Mouse (Mus musculus) CD4-positive, CD25-positive, alpha-beta regulatory T cell, adult 4 months (primary cell): ENCODE data around the gene Nuak2. TPM values are rescaled to one million over a fixed set of nuclear protein-coding genes. Genes with fewer than 3 reads are reported as not detected.

ENCODE experiments used
- ATAC-seq: one replicate; pipeline ENCODE4 v1.8.0; 2017
- polyA plus RNA-seq, 2 experiments: library from polyadenylated mRNA; unstranded; fragments of 100-300 nt; shearing (Covaris generic); gene quantifications; one replicate each; pipeline ENCODE4 v1.2.1; 2017

Nuak2 gene
- polyA plus RNA-seq, 2 experiments from 2014 or later: 2.0 to 4.3 TPM

- no peak for ATAC-seq
Observed at GRCm38 (mm10) chr1:132298801-132299464, 17.0 kb upstream of the Nuak2 start.

GRCm38 (mm10) chr1:132299744-132300143, 16.2 kb upstream of the Nuak2 start:
- no peak for ATAC-seq

- ATAC-seq: no peak
Observed at GRCm38 (mm10) chr1:132301242-132301641, 14.7 kb upstream of the Nuak2 start.

- ATAC-seq: no peak
Observed at GRCm38 (mm10) chr1:132302341-132302866, 13.5 kb upstream of the Nuak2 start.

GRCm38 (mm10) chr1:132304618-132305214, 11.2 kb upstream of the Nuak2 start:
- ATAC-seq: no peak

GRCm38 (mm10) chr1:132306160-132306559, 9.8 kb upstream of the Nuak2 start:
- no peak for ATAC-seq

GRCm38 (mm10) chr1:132306808-132307207, 9.1 kb upstream of the Nuak2 start:
- ATAC-seq: no peak

- ATAC-seq: no peak
Observed at GRCm38 (mm10) chr1:132307962-132308361, 8.0 kb upstream of the Nuak2 start.

GRCm38 (mm10) chr1:132308674-132309073, 7.3 kb upstream of the Nuak2 start:
- no peak for ATAC-seq

GRCm38 (mm10) chr1:132310754-132311153, 5.2 kb upstream of the Nuak2 start:
- no peak for ATAC-seq

- ATAC-seq: no peak
Observed at GRCm38 (mm10) chr1:132311174-132311859, 4.6 kb upstream of the Nuak2 start.

GRCm38 (mm10) chr1:132312043-132312442, 3.9 kb upstream of the Nuak2 start:
- ATAC-seq: no peak

- ATAC-seq: peak; percentile 32
Observed at GRCm38 (mm10) chr1:132312703-132313102, 3.2 kb upstream of the Nuak2 start.

GRCm38 (mm10) chr1:132316625-132316994, 684 bp downstream of the Nuak2 start:
- no peak for ATAC-seq

- peak; percentile 33 for ATAC-seq
Observed at GRCm38 (mm10) chr1:132317413-132317812, 1.5 kb downstream of the Nuak2 start.

- no peak for ATAC-seq
Observed at GRCm38 (mm10) chr1:132317894-132318863, 2.3 kb downstream of the Nuak2 start.

GRCm38 (mm10) chr1:132319242-132319641, 3.3 kb downstream of the Nuak2 start:
- ATAC-seq: no peak

- ATAC-seq: no peak
Observed at GRCm38 (mm10) chr1:132321821-132322580, 6.1 kb downstream of the Nuak2 start.

- ATAC-seq: no peak
Observed at GRCm38 (mm10) chr1:132322711-132323542, 7.0 kb downstream of the Nuak2 start.

GRCm38 (mm10) chr1:132326777-132327176, 10.9 kb downstream of the Nuak2 start:
- ATAC-seq: no peak

- no peak for ATAC-seq
Observed at GRCm38 (mm10) chr1:132327477-132327876, 11.6 kb downstream of the Nuak2 start.
